Mouse (Mus musculus) heart, embryonic 16.5 days (tissue): ENCODE measurements around the gene Fam170b. TPM values are rescaled to one million over a fixed set of nuclear protein-coding genes. Genes with fewer than 3 reads are reported as not detected.
A peak's percentile ranks its signal among the peaks of the same experiment; 100 is the strongest.

Experiments
- ATAC-seq: fragments of 200-750 bp; cut with Nextera tagmentation; replicated peaks from 2 replicates; pipeline ENCODE4 v1.8.0; 2017; ENCODE audit warnings: moderate number of reproducible peaks; ENCODE audit not compliant: insufficient read depth, low FRiP score; ENCODE audit errors: extremely low read depth
- H3K27ac ChIP-seq: fragments of 300-500 bp; sonication (generic); 2 replicates; pipeline ENCODE4 v1.5.1; 2014; ENCODE audit warnings: mild to moderate bottlenecking, low read length, control low read depth, moderate library complexity
- H3K27me3 ChIP-seq: fragments of 300-500 bp; sonication (generic); 2 replicates; pipeline ENCODE4 v1.6.1; 2014; ENCODE audit warnings: low read length, mixed read lengths; ENCODE audit not compliant: control insufficient read depth, insufficient read depth
- H3K36me3 ChIP-seq: fragments of 300-500 bp; sonication (generic); 2 replicates; pipeline ENCODE4 v1.6.1; 2014; ENCODE audit not compliant: control insufficient read depth, insufficient read depth
- H3K4me1 ChIP-seq: fragments of 300-500 bp; sonication (generic); 2 replicates; pipeline ENCODE4 v1.6.1; 2014; ENCODE audit warnings: low read length, mixed read lengths; ENCODE audit not compliant: control insufficient read depth, insufficient read depth
- H3K4me2 ChIP-seq: fragments of 300-500 bp; sonication (generic); 2 replicates; pipeline ENCODE4 v1.6.1; 2014; ENCODE audit warnings: low read depth, mild to moderate bottlenecking, control low read depth, low read length
- H3K4me3 ChIP-seq: fragments of 300-500 bp; sonication (generic); 2 replicates; pipeline ENCODE4 v1.5.1; 2014; ENCODE audit warnings: mild to moderate bottlenecking, control low read depth, low read length
- H3K9ac ChIP-seq: fragments of 300-500 bp; sonication (generic); 2 replicates; pipeline ENCODE4 v1.6.1; 2014; ENCODE audit warnings: low read length, control low read depth
- H3K9me3 ChIP-seq: fragments of 300-500 bp; sonication (generic); replicated peaks from 2 replicates; pipeline ENCODE4 v1.6.1; 2016; ENCODE audit warnings: low read length; ENCODE audit not compliant: control insufficient read depth
- WGBS: fragments of 180-500 bp; shearing (Covaris S2); extraction: QIAGEN DNeasy Blood & Tissue Kit; methylation state at CpG from one replicate; pipeline ENCODE4 v1.1.7; 2014; 5-methylcytosine and 5-hydroxymethylcytosine counted together
- polyA plus RNA-seq: library from polyadenylated mRNA; unstranded; fragments of >200 nt; fragmentation: Nextera tagmentation; extraction: Ambion mirVana; gene quantifications from 2 replicates; pipeline ENCODE4 v1.2.1, GENCODE M21; 2015

Gene Fam170b
- polyA plus RNA-seq, 1 experiment from 2014 or later = not detected

- 0 out of 2 replicates have a peak, but pooled peaks have one; percentile 10 for ATAC-seq
- Histone ChIP-seq H3K27me3 (no peaks in the 10 kb centered on the region), H3K9me3 (no peaks in the 10 kb centered on the region), H3K4me1 (peaks cover 36% of the 10 kb centered on the region), H3K27ac (peak overlapping the region; percentile 92), H3K4me3 (no peak overlapping the region), H3K4me2 (peak overlapping the region; percentile 55), H3K9ac (peak overlapping the region; percentile 0; the same call in 1 of the 2 replicates), H3K36me3 (peaks cover 5% of the 10 kb centered on the region)
- 35% methylated on average over 2 of the region's 2 CpGs for WGBS
Observed at GRCm38 (mm10) chr14:32861656-32862055, 27.9 kb downstream of the Fam170b start.

- peaks cover 5% of the 10 kb centered on the region for H3K36me3 ChIP-seq
- peaks cover 20% of the 10 kb centered on the region for H3K4me1 ChIP-seq
- no peak overlapping the region for H3K27ac ChIP-seq
- 71% methylated on average over 3 of the region's 3 CpGs for WGBS
- no peak overlapping the region for H3K4me2 ChIP-seq
- ATAC-seq = no peak
- no peaks in the 10 kb centered on the region for H3K9me3 ChIP-seq
- no peak overlapping the region for H3K9ac ChIP-seq
- H3K27me3 ChIP-seq = no peaks in the 10 kb centered on the region
- no peak overlapping the region for H3K4me3 ChIP-seq
Observed at GRCm38 (mm10) chr14:32865331-32865730, 31.6 kb downstream of the Fam170b start.

GRCm38 (mm10) chr14:32871963-32872362, 38.2 kb downstream of the Fam170b start:
- ATAC-seq = peak; percentile 72; the same call in 1 of the 2 replicates
- Histone ChIP-seq H3K4me1 (peaks cover 15% of the 10 kb centered on the region), H3K9me3 (no peaks in the 10 kb centered on the region), H3K36me3 (no peaks in the 10 kb centered on the region), H3K4me2 (no peak overlapping the region), H3K4me3 (no peak overlapping the region), H3K9ac (no peak overlapping the region), H3K27ac (no peak overlapping the region), H3K27me3 (no peaks in the 10 kb centered on the region)
- 52% methylated on average over 5 of the region's 5 CpGs for WGBS

GRCm38 (mm10) chr14:32877549-32877948, 43.8 kb downstream of the Fam170b start:
- ATAC-seq = 0 out of 2 replicates have a peak, but pooled peaks have one; percentile 7
- Histone ChIP-seq H3K9me3 (no peaks in the 10 kb centered on the region), H3K27ac (no peak overlapping the region), H3K4me3 (no peak overlapping the region), H3K4me1 (peaks cover 34% of the 10 kb centered on the region), H3K27me3 (no peaks in the 10 kb centered on the region), H3K4me2 (no peak overlapping the region), H3K36me3 (no peaks in the 10 kb centered on the region), H3K9ac (no peak overlapping the region)
- 59% methylated on average over 6 of the region's 6 CpGs for WGBS

- 81% methylated on average over 5 of the region's 5 CpGs for WGBS
- H3K9me3 ChIP-seq = no peaks in the 10 kb centered on the region
- peaks cover 38% of the 10 kb centered on the region for H3K4me1 ChIP-seq
- H3K4me2 ChIP-seq = no peak overlapping the region
- H3K9ac ChIP-seq = no peak overlapping the region
- ATAC-seq = no peak
- peak overlapping the region; percentile 85; the same call in 1 of the 2 replicates for H3K27ac ChIP-seq
- H3K4me3 ChIP-seq = no peak overlapping the region
- no peaks in the 10 kb centered on the region for H3K36me3 ChIP-seq
- H3K27me3 ChIP-seq = no peaks in the 10 kb centered on the region
Observed at GRCm38 (mm10) chr14:32880332-32880731, 46.6 kb downstream of the Fam170b start.

- no peak overlapping the region for H3K4me3 ChIP-seq
- WGBS = 24% methylated on average over 1 of the region's 1 CpGs
- peak overlapping the region; percentile 85 for H3K27ac ChIP-seq
- H3K9ac ChIP-seq = no peak overlapping the region
- H3K36me3 ChIP-seq = no peaks in the 10 kb centered on the region
- peaks cover 32% of the 10 kb centered on the region for H3K4me1 ChIP-seq
- no peaks in the 10 kb centered on the region for H3K27me3 ChIP-seq
- peak; percentile 92 for ATAC-seq
- H3K9me3 ChIP-seq = no peaks in the 10 kb centered on the region
- H3K4me2 ChIP-seq = peak overlapping the region; percentile 10; the same call in 1 of the 2 replicates
Observed at GRCm38 (mm10) chr14:32881693-32882092, 47.9 kb downstream of the Fam170b start.

Other genes starting within 250 kb of the Fam170b start
- 0.05 TPM in 2 replicates for gene Prrxl1, start 234.6 kb upstream of the Fam170b start, polyA plus RNA-seq
- 8.4 and 10.4 TPM in 2 replicates for gene 3425401B19Rik, start 148.7 kb upstream of the Fam170b start, polyA plus RNA-seq
- gene Tmem273, start 48.0 kb upstream of the Fam170b start, polyA plus RNA-seq = 0.65 and 0.68 TPM in 2 replicates
- 24.1 and 24.2 TPM in 2 replicates for gene Vstm4, start 22.8 kb downstream of the Fam170b start, polyA plus RNA-seq
- gene Lrrc18, start 157.4 kb downstream of the Fam170b start, polyA plus RNA-seq = 0.26 and 0.28 TPM in 2 replicates